Mouse (Mus musculus): Measurements from ENCODE around the gene Mettl7a1.

DNA sequence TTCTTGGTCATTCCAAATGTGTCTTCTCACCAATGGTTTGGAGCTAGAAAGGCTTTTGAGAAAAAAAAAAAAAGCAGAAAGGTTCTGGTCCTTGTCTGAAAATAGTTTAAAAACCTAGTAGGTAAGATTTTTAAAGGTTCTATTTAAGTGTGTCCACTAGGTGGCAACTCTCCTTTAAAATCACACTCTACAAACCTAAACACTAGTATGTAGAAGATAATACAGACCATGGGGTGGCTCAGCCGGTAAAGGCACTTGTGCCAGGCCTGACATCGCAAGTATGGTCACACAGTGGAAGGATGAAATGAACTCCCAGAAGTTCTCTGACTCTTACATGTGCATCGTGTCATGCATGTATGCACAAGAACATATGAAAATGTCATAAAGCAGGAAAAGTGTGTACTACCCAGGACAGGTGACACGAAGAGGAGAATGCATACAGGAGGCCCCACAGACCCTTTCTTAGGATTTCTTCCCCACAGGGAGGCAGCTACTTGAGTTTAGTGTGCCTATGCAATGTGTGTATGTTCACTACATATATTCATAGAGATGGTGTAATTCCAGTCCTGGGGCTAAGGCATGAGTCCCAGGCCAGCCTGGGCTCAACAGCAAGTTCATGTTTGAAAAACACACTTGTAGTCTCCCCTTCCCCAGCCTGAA, 40.6 kb upstream of the Mettl7a1 start:
- TF ChIP-seq CTCF (IDR thresholded peaks at IDR 0.05; ENCODE audit: low read depth) (peak; percentile 38), EP300 (IDR thresholded peaks at IDR 0.05; ENCODE audit: low read depth) (no peak)
